ENCODE assay signal across 24 mouse cellular contexts in genomic region chr7:43824199-43824598, GRCm38 (mm10). TPM values are rescaled to one million over a fixed set of nuclear protein-coding genes. Genes with fewer than 3 reads are reported as not detected.
A peak's percentile ranks its signal among the peaks of the same experiment; 100 is the strongest.
DNase-seq lines count a peak whose midpoint lies in the region; ATAC-seq and TF ChIP-seq lines count a peak whose summit lies in the region.
"Had no signal": no experiment of that assay in that cellular context is flagged by ENCODE, and none has a peak within 500 bp of the region (broad histone marks: within the 10 kb centered on the region; RNA-seq: fewer than 3 reads in every experiment).

Gene Klk6, plus strand, starts transcription at chr7:43824499.

- no peaks in the 10 kb centered on the region for H3K4me1 ChIP-seq in cortical plate, adult 2 months (ENCODE audit: control insufficient read depth, insufficient read depth, low read length)
- H3K4me1 ChIP-seq in midbrain, embryonic 11.5 days (ENCODE audit: control insufficient read depth, insufficient read depth, low read length), result no peaks in the 10 kb centered on the region
- H3K4me1 ChIP-seq: embryonic facial prominence, embryonic 13.5 days; embryonic facial prominence, embryonic 15.5 days; forebrain, embryonic 10.5 days; forebrain, embryonic 12.5 days had no signal

- no peaks in the 10 kb centered on the region for H3K36me3 ChIP-seq in midbrain, embryonic 11.5 days (ENCODE audit: control insufficient read depth, insufficient read depth, low read length)
- H3K36me3 ChIP-seq: embryonic facial prominence, embryonic 13.5 days; embryonic facial prominence, embryonic 15.5 days; forebrain, embryonic 10.5 days; forebrain, embryonic 12.5 days had no signal

- TF ChIP-seq POLR2A in cortical plate, adult 2 months (IDR thresholded peaks at IDR 0.05; ENCODE audit: extremely low read depth, insufficient read depth, low read length), result no peak

- H3K4me3 ChIP-seq in cortical plate, adult 2 months (ENCODE audit: insufficient read depth, low read length), result no peak within 1 kb of the TSS
- H3K4me3 ChIP-seq in midbrain, embryonic 11.5 days (ENCODE audit: low read depth, low read length), result no peak within 1 kb of the TSS
- H3K4me3 ChIP-seq: embryonic facial prominence, embryonic 13.5 days; embryonic facial prominence, embryonic 15.5 days; erythroblast, embryonic 14.5 days; forebrain, embryonic 10.5 days; forebrain, embryonic 12.5 days had no signal

- no peaks in the 10 kb centered on the region for H3K27me3 ChIP-seq in midbrain, embryonic 11.5 days (ENCODE audit: control insufficient read depth, insufficient read depth, low read length)
- H3K27me3 ChIP-seq: embryonic facial prominence, embryonic 13.5 days; embryonic facial prominence, embryonic 15.5 days; forebrain, embryonic 12.5 days had no signal

- DNase-seq in heart, adult 11 months, result peak; percentile 62
- DNase-seq in heart, postnatal 4 days, result no peak
- DNase-seq in brain, adult 2 months (ENCODE audit: low read depth, low spot score), result peak; percentile 43
- no peak for DNase-seq in lung, postnatal 4 days
- no peak for DNase-seq in midbrain, embryonic 11.5 days (ENCODE audit: low spot score, missing footprints)
- DNase-seq: adrenal gland, adult 2 months; adrenal gland, postnatal 10 days; adrenal gland, postnatal 25 days; cerebellum, adult 18-20 months; cerebellum, adult 9-10 months; cerebellum, postnatal 10 days; cerebellum, postnatal 25 days; embryo, embryonic 11 days; forebrain, postnatal 0 days had no signal

- no peak within 1 kb of the TSS for H3K9ac ChIP-seq in midbrain, embryonic 11.5 days (ENCODE audit: low read length)
- H3K9ac ChIP-seq: embryonic facial prominence, embryonic 13.5 days; embryonic facial prominence, embryonic 15.5 days; forebrain, embryonic 12.5 days; forebrain, postnatal 0 days had no signal

- ATAC-seq in midbrain, embryonic 11.5 days (ENCODE audit: low FRiP score), result no peak
- ATAC-seq: forebrain, embryonic 14.5 days; forebrain, postnatal 0 days had no signal

- 80% methylated on average over 10 of the region's 10 CpGs for WGBS in midbrain, embryonic 11.5 days

- H3K4me2 ChIP-seq in midbrain, embryonic 11.5 days, result no peak within 1 kb of the TSS
- H3K4me2 ChIP-seq: embryonic facial prominence, embryonic 13.5 days; embryonic facial prominence, embryonic 15.5 days; forebrain, embryonic 12.5 days had no signal

- no peaks in the 10 kb centered on the region for H3K9me3 ChIP-seq in midbrain, embryonic 11.5 days (ENCODE audit: control insufficient read depth, low read length)
- H3K9me3 ChIP-seq: embryonic facial prominence, embryonic 13.5 days; embryonic facial prominence, embryonic 15.5 days; forebrain, embryonic 10.5 days; forebrain, embryonic 12.5 days had no signal

- no peak within 1 kb of the TSS for H3K27ac ChIP-seq in cortical plate, adult 2 months (ENCODE audit: insufficient read depth, low read length)
- no peak within 1 kb of the TSS for H3K27ac ChIP-seq in midbrain, embryonic 11.5 days (ENCODE audit: low read depth, low read length)
- H3K27ac ChIP-seq: embryonic facial prominence, embryonic 13.5 days; embryonic facial prominence, embryonic 15.5 days; forebrain, embryonic 10.5 days; forebrain, embryonic 12.5 days had no signal

- TF ChIP-seq CTCF in cortical plate, adult 2 months (IDR thresholded peaks at IDR 0.05; ENCODE audit: extremely low read depth, insufficient read depth, low read length), result no peak

RNA-seq across cellular contexts. Expression of gene Klk6, which starts in this region (rescaled TPM):
- total RNA-seq in heart, postnatal 4 days (2021), result not detected
- polyA plus RNA-seq in cortical plate, adult 2 months (2012; rRNA removed), result 4.9 and 11.6 TPM in 2 replicates
- 0.40 TPM in 1 of 2 replicates, not detected in the other for polyA plus RNA-seq in midbrain, embryonic 11.5 days (2014; fragmentation: Nextera tagmentation; extraction: Ambion mirVana)
- total RNA-seq: adrenal gland, adult 2 months; adrenal gland, postnatal 10 days; adrenal gland, postnatal 25 days; adrenal gland, postnatal 4 days; forebrain, postnatal 0 days; MEL had no signal
- polyA plus RNA-seq: adrenal gland, adult 2 months; embryonic facial prominence, embryonic 11.5 days; embryonic facial prominence, embryonic 13.5 days; erythroblast, embryonic 14.5 days; forebrain, embryonic 10.5 days; forebrain, embryonic 12.5 days; forebrain, embryonic 14.5 days; forebrain, postnatal 0 days had no signal

Comparison
In these comparisons a context has a peak if more than half of its experiments do, and no peak if none do; other contexts are left out.
1. DNase-seq: peak in heart, adult 11 months (single experiment) and brain, adult 2 months (single experiment); none in heart, postnatal 4 days (single experiment), lung, postnatal 4 days (0 of 2) and midbrain, embryonic 11.5 days (single experiment).